Mouse (Mus musculus) lung, postnatal 0 days (tissue): ENCODE measurements around the gene Trak1. TPM values are rescaled to one million over a fixed set of nuclear protein-coding genes. Genes with fewer than 3 reads are reported as not detected.

Experiments used
- ATAC-seq: fragments of 200-750 bp; cut with Nextera tagmentation; 2 replicates; pipeline ENCODE4 v1.8.0; 2017; ENCODE audit warnings: moderate library complexity
- DNase-seq: peaks from one replicate; pipeline ENCODE4 v3.0.0-alpha.2; 2016; ENCODE audit warnings: low spot score
- H3K27ac ChIP-seq: fragments of 300-500 bp; sonication (generic); 2 replicates; pipeline ENCODE4 v1.5.1; 2014; ENCODE audit warnings: antibody characterized with exemption, mild to moderate bottlenecking, low read length, mixed read lengths
- H3K27me3 ChIP-seq: fragments of 300-500 bp; sonication (generic); replicated peaks from 2 replicates; pipeline ENCODE4 v1.6.1; 2014; ENCODE audit warnings: low read length, mixed read lengths; ENCODE audit not compliant: insufficient read depth
- H3K36me3 ChIP-seq: fragments of 300-500 bp; sonication (generic); 2 replicates; pipeline ENCODE4 v1.6.1; 2014; ENCODE audit warnings: low read length, mixed read lengths; ENCODE audit not compliant: insufficient read depth
- H3K4me1 ChIP-seq: fragments of 300-500 bp; sonication (generic); 2 replicates; pipeline ENCODE4 v1.6.1; 2014; ENCODE audit warnings: antibody characterized with exemption, low read depth, low read length, mixed read lengths; ENCODE audit not compliant: insufficient read depth
- H3K4me2 ChIP-seq: fragments of 300-500 bp; sonication (generic); replicated peaks from 2 replicates; pipeline ENCODE4 v1.6.1; 2014; ENCODE audit warnings: low read depth, mild to moderate bottlenecking, low read length, moderate library complexity, mixed read lengths
- H3K4me3 ChIP-seq: fragments of 300-500 bp; sonication (generic); 2 replicates; pipeline ENCODE4 v1.5.1; 2014; ENCODE audit warnings: low read depth, low read length
- H3K9ac ChIP-seq: fragments of 300-500 bp; sonication (generic); replicated peaks from 2 replicates; pipeline ENCODE4 v1.6.1; 2014; ENCODE audit warnings: low read depth, mild to moderate bottlenecking
- H3K9me3 ChIP-seq: fragments of 300-500 bp; sonication (generic); 2 replicates; pipeline ENCODE4 v1.6.1; 2016; ENCODE audit warnings: low read length, mixed read lengths
- CTCF ChIP-seq: IDR thresholded peaks from 2 replicates; pipeline ENCODE4 v1.5.1; 2016; ENCODE audit warnings: antibody characterized with exemption, mild to moderate bottlenecking
- EP300 ChIP-seq: IDR thresholded peaks from 2 replicates; pipeline ENCODE4 v1.6.1; 2016; ENCODE audit warnings: antibody characterized with exemption, mild to moderate bottlenecking, control low read depth
- WGBS: fragments of 180-500 bp; shearing (Covaris S2); extraction: QIAGEN DNeasy Blood & Tissue Kit; methylation state at CpG from one replicate; pipeline ENCODE4 v1.1.7; 2014; 5-methylcytosine and 5-hydroxymethylcytosine counted together
- polyA plus RNA-seq: library from polyadenylated mRNA; unstranded; fragments of >200 nt; fragmentation: Nextera tagmentation; extraction: Ambion mirVana; gene quantifications from 2 replicates; pipeline ENCODE4 v1.2.1, GENCODE M21; 2015

The Trak1 gene
- 27.1 and 28.6 TPM in 2 replicates for polyA plus RNA-seq

DNA sequence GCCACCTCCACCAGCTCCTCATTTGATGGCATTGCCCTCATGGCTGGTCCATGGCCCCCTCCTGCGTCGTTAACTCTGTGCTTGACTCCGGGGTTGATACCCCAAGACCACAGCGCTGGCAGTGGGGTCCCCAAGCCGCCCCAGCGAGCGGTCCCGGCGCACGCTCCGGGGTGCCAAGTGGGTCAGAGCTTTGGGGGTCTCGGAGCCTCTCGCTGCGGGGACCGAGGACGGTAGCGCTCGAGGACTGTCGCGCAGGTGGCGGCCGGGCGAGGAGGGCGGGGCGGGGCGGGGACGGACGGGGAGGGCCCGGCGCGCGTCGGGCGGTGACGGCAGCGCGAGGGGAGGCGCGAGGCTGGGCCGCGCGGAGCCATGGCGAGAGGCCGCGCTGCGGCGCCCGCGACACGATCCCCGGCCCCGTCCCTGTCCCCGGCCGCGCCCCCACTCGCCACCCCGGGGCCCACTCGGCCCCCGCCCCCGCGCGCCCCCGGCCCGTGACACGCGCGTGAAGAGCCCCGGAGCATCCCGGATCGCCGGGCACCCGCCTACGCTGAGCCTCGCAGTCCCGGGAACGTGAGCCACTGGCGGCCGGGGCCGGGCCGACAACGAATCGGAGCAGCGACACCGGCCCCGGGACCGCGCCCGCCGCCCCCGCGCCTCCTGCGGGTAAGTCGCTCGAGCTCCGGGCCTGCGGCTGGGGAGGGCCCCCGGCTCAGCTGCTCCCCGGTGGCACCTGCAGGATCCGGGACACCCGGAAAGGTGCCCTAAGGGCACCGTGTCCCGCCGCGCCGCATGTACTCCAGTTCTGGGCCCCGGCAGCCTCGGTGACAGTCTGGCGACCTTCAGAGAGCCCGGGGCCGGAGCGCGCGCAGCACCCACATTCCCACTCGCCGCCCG lies at the start of gene Trak1:
Gene Trak1 (plus strand): TSS at position 332 of the 894 bp plus-strand sequence.
- Histone ChIP-seq H3K36me3 (no peaks in the 10 kb centered on the region), H3K4me2 (peak within 1 kb of the TSS; percentile 84), H3K9ac (peak within 1 kb of the TSS; percentile 86), H3K4me1 (peaks cover 15% of the 10 kb centered on the region; the same call in 1 of the 2 replicates), H3K4me3 (peak within 1 kb of the TSS; percentile 85), H3K27me3 (no peaks in the 10 kb centered on the region), H3K9me3 (no peaks in the 10 kb centered on the region), H3K27ac (peak within 1 kb of the TSS; percentile 86)
- under 1% methylated on average over 66 of the region's 116 CpGs for WGBS
- peak; percentile 82 for DNase-seq
- TF ChIP-seq EP300: no peak
- TF ChIP-seq CTCF: no peak
- peak; percentile 93 for ATAC-seq

DNA sequence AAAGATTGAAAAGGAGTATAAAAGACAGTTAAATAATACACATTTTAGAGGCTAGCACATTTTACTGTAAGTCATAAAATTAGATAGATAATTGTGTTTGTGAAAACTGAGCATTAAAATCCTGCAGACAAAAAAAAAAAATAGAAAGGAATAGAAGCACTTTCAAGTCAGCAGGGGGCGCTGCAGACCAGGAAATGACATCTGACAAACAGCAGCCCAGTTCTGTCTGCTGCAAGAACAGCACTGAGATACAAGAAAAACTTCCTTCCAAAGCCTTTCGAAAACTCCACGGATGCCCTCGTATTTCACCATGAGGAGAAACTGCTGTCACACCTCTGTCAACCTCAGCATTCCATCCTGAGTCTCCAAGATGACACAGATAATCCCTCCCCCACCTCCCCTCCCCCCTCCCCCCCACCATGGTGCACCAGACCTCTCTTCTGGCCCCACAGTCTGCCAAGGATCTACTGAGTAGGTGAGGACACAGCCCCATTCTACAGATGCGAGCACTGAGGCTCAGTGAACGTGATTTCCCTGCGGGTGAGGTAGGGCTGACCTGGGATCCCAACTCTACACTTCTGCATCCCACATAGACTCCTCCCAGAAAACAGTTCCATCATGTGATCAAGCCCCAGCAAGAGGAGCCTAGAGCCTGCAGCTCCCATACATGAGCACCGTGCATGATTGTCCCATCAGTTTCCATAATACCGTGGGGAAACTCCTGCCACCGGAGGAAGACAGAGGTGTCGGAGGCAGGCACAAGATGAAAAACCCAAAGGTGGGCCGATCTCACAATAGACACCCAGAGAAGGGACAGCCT lies 49.1 kb upstream of the Trak1 start:
- no peak overlapping the region for H3K4me3 ChIP-seq
- H3K4me2 ChIP-seq: no peak overlapping the region
- no peaks in the 10 kb centered on the region for H3K9me3 ChIP-seq
- DNase-seq: peak; percentile 90
- H3K36me3 ChIP-seq: no peaks in the 10 kb centered on the region
- H3K4me1 ChIP-seq: no peaks in the 10 kb centered on the region
- TF ChIP-seq EP300: no peak
- peak; percentile 84 for TF ChIP-seq CTCF
- H3K9ac ChIP-seq: no peak overlapping the region
- WGBS: 59% methylated on average over 12 of the region's 12 CpGs
- no peaks in the 10 kb centered on the region for H3K27me3 ChIP-seq
- H3K27ac ChIP-seq: no peak overlapping the region
- peak; percentile 43; the same call in 1 of the 2 replicates for ATAC-seq

DNA sequence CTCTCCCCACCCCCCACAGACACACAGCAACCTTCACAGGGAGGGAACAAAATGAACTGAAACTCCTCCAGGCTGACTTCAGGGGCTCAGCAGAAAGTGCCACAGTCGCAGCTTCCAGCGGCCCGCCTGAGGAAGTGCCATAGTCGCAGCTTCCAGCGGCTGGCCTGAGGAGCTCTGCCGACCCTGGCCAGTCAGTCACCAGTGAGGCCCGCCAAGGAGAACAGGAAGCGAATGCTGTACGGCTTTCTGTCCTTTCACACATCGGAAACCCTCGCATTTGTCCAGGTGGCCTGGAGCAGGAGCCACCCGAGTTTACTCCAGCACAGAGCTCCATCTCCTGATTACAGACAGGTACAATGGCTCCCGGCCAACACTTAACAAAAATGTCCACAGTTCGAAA lies 47.5 kb upstream of the Trak1 start:
- Histone ChIP-seq H3K4me2 (no peak overlapping the region), H3K27me3 (no peaks in the 10 kb centered on the region)

DNA sequence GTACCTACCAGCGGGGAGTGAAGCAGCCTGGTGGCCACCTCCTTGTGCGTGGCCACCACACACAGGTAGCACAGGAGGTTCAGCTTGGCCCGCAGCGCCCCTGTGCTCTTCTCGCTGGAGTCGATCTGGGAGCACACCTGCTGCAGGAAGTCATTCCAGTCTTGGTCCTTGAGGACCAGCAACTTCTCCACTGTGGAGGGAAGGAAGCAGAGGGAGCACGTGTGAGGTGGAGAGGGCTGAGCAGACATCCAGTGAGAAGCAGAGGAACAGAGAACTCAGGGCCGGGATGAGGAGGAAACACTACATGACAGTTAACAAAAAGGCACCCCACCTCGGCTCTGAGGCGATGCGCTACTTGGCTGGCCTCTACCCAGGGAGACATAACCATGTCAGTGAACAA lies 46.4 kb upstream of the Trak1 start:
- no peak for ATAC-seq
- 91% methylated on average over 11 of the region's 11 CpGs for WGBS
- TF ChIP-seq EP300 (no peak), CTCF (no peak)
- no peak for DNase-seq
- Histone ChIP-seq H3K27ac (no peak overlapping the region), H3K27me3 (no peaks in the 10 kb centered on the region), H3K9me3 (no peaks in the 10 kb centered on the region), H3K9ac (no peak overlapping the region), H3K36me3 (no peaks in the 10 kb centered on the region), H3K4me3 (no peak overlapping the region), H3K4me2 (no peak overlapping the region), H3K4me1 (no peaks in the 10 kb centered on the region)

More for the DNA sequence above, 47.5 kb upstream of the Trak1 start:
- Histone ChIP-seq H3K27ac (no peak overlapping the region), H3K4me3 (no peak overlapping the region), H3K9me3 (no peaks in the 10 kb centered on the region), H3K9ac (no peak overlapping the region), H3K36me3 (no peaks in the 10 kb centered on the region), H3K4me1 (no peaks in the 10 kb centered on the region)
- 36% methylated on average over 14 of the region's 14 CpGs for whole genome bisulfite sequencing
- DNase-seq (no peak), ATAC-seq (no peak)
- no peak for TF ChIP-seq CTCF
- TF ChIP-seq EP300: no peak

DNA sequence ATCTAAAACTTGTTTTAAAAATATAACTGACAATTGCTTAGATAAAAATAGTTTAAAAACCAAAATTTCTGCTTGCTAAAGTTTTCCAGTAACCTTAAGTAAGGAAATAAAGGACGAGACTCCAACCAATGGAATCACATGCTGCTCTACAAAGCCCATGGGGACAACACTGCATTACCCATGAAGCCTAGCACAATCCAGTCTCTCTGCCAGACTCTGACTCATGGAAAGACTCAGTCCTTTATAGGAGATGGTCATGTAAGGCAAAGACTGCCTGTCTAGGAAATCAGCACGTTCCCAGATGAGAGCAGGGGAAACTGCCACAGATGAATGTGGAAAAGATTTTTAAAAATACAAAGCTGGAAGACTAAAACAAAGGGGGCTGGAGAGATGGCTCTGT lies 43.3 kb upstream of the Trak1 start:
- Histone ChIP-seq H3K4me1 (no peaks in the 10 kb centered on the region), H3K27me3 (no peaks in the 10 kb centered on the region), H3K36me3 (no peaks in the 10 kb centered on the region), H3K4me2 (no peak overlapping the region), H3K9ac (no peak overlapping the region), H3K4me3 (no peak overlapping the region), H3K27ac (no peak overlapping the region), H3K9me3 (no peaks in the 10 kb centered on the region)
- WGBS: 80% methylated on average over 2 of the region's 2 CpGs
- TF ChIP-seq CTCF (no peak), EP300 (no peak)
- peak; percentile 44 for ATAC-seq
- no peak for DNase-seq

DNA sequence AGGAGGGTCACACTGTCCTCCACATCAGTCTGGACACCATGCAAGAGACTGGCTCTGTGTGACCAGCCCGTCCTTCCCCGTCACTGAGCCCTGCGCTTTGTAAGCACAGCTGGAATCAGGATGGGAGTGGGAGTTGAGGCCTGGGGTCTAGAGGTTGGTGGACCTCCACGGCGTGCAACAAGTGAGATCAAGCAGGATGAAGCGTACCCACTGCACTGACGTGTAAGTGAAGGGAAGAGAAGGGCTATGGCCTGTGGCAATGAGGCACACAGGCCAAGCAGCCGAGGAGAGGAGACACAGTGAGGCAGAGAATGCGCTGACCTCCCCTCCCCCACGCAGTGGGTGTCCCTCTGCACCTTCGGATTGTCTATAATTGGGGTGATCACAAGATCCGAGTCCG lies 42.5 kb upstream of the Trak1 start:
- no peaks in the 10 kb centered on the region for H3K36me3 ChIP-seq
- WGBS: 91% methylated on average over 13 of the region's 13 CpGs
- H3K4me3 ChIP-seq: no peak overlapping the region
- ATAC-seq (no peak), DNase-seq (no peak)
- H3K27me3 ChIP-seq: no peaks in the 10 kb centered on the region
- H3K27ac ChIP-seq: no peak overlapping the region
- H3K9ac ChIP-seq: no peak overlapping the region
- no peak overlapping the region for H3K4me2 ChIP-seq
- no peaks in the 10 kb centered on the region for H3K9me3 ChIP-seq
- H3K4me1 ChIP-seq: no peaks in the 10 kb centered on the region
- no peak for TF ChIP-seq CTCF
- TF ChIP-seq EP300: no peak
